Mouse (Mus musculus): ENCODE results near the gene A630023A22Rik. TPM values are rescaled to one million over a fixed set of nuclear protein-coding genes. Genes with fewer than 3 reads are reported as not detected.

A630023A22Rik gene
- not detected for total RNA-seq (2023)

GRCm38 (mm10) chr14:34102601-34103000 is at the start of gene A630023A22Rik:
Gene A630023A22Rik (minus strand): TSS chr14:34102754.

GRCm38 (mm10) chr14:34152342-34152741 is 49.8 kb upstream of the A630023A22Rik start, which contains the start of gene Npy4r:
Gene Npy4r (minus strand): TSS chr14:34152489.

GRCm38 (mm10) chr14:34085731-34086130 is 16.8 kb downstream of the A630023A22Rik start, which contains the start of gene Anxa8:
Gene Anxa8 (plus strand): TSS chr14:34085981.

DNA sequence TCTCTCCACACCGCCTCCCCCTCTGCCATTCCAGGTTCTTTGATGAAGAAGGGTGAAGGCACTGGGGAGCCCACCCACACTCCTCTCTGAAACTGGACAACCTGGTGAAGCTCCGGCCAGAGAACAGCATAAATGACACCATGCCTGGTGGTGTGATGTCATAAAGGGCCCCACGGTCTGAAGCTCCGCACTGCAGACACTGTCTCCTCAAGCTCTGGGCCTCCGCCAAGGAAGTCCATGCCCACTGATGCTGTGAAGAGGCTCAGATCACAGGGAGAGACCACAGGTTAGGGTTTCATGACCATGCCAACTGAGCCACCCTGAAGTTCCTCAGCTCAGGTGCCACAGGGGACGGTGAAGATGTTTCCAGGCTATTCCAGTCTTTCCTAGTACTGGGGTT is 50.0 kb downstream of the A630023A22Rik start, which contains the start of gene Antxrl:
Gene Antxrl (plus strand): TSS at position 192 of the 400 bp plus-strand sequence.

DNA sequence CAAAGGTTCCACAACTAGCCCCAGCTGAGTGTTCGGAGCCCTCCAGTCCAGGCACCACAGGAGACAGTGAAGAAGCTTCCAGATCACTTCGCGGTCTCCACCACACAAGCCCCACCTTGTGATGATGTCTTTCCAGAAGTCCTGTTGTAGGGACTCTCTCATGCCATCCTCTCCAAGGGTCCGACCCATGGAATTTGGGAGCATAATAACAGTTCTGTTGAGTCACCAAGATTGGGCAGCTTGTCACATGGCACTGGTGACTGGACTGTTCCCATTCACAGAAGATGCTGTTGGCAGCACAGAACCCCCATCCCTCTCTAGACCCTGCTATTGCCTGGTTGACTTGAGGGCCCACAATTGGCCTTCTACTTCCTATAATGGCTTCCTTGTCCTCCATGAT is 86.2 kb downstream of the A630023A22Rik start, which contains the start of gene Gm5460:
Gene Gm5460 (plus strand): TSS at position 378 of the 400 bp plus-strand sequence.

GRCm38 (mm10) chr14:34015063-34015462 is 87.5 kb downstream of the A630023A22Rik start, which contains the start of gene Gm30083:
Gene Gm30083 (minus strand): TSS chr14:34015182.

Other genes starting within 250 kb of the A630023A22Rik start
- gene Gdf10, start 179.2 kb downstream of the A630023A22Rik start, total RNA-seq (2023): not detected
- gene Gdf2, start 161.7 kb downstream of the A630023A22Rik start, total RNA-seq (2023): not detected
- gene Rbp3, start 148.8 kb downstream of the A630023A22Rik start, total RNA-seq (2023): not detected
- under 1 TPM; 0.12 to 0.17 TPM for gene Zfp488, start 124.0 kb downstream of the A630023A22Rik start, total RNA-seq (2023)
- gene Gm30083, start 87.6 kb downstream of the A630023A22Rik start, total RNA-seq (2023): not detected
- not detected for gene Gm5460, start 86.0 kb downstream of the A630023A22Rik start, total RNA-seq (2023)
- gene Antxrl, start 50.0 kb downstream of the A630023A22Rik start, total RNA-seq (2023): not detected
- not detected for gene Anxa8, start 16.8 kb downstream of the A630023A22Rik start, total RNA-seq (2023)
- gene Npy4r, start 49.7 kb upstream of the A630023A22Rik start, total RNA-seq (2023): not detected
- under 1 TPM in 1 of 2 experiments, not detected in 1; 0.06 TPM for gene Gprin2, start 98.9 kb upstream of the A630023A22Rik start, total RNA-seq (2023)
- not detected for gene Syt15, start 116.8 kb upstream of the A630023A22Rik start, total RNA-seq (2023)
- gene Shld2, start 207.7 kb upstream of the A630023A22Rik start, total RNA-seq (2023): 10 to 100 TPM; 19.8 to 20.7 TPM
- 100 to 1,000 TPM; 141 to 171 TPM for gene Glud1, start 208.0 kb upstream of the A630023A22Rik start, total RNA-seq (2023)

Data from T-cell, adult 66 days (primary cell).